Mouse (Mus musculus): ENCODE data around the gene Babam1. TPM values are rescaled to one million over a fixed set of nuclear protein-coding genes. Genes with fewer than 3 reads are reported as not detected.

The Babam1 gene
- polyA plus RNA-seq (2014; fragmentation: Illumina TruSeq; extraction: RNeasy Lipid Tissue Mini Kit (QIAGEN cat#74804); ENCODE audit: low replicate concordance) = 8.0 TPM

DNA sequence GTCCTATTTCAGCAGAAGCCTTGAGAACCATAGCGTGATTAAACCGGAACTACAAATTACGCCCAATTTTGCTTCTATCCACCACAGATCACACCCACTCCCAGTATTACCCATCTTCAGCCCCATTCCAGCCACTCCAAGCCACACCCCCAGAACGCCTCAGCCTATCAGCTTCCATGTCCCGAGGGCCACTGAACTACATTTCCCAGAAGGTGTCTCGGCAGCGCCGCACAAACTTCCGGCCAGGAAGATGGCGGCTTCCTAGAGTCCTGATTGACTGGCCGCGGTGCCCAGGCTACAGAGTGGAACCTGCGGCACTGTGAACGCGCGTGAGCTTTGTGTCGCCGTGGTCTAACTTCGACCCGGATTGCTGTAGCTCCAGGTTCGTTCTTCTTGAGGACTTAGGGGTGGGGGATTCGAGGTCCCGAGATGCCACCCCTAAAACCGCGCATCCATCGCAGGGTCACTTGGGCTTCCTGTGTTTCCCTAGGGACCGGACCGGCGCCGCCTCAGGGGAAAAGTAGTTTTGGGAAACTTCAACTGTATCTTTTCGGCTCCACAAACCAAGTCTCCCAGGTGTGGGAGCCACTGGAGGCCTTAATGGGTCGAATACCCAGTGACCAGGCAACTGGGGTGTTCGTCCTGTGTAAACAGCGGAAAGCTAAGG, at the start of gene Babam1:
Babam1 (plus strand) TSS at position 223 of the 667 bp plus-strand sequence.

DNA sequence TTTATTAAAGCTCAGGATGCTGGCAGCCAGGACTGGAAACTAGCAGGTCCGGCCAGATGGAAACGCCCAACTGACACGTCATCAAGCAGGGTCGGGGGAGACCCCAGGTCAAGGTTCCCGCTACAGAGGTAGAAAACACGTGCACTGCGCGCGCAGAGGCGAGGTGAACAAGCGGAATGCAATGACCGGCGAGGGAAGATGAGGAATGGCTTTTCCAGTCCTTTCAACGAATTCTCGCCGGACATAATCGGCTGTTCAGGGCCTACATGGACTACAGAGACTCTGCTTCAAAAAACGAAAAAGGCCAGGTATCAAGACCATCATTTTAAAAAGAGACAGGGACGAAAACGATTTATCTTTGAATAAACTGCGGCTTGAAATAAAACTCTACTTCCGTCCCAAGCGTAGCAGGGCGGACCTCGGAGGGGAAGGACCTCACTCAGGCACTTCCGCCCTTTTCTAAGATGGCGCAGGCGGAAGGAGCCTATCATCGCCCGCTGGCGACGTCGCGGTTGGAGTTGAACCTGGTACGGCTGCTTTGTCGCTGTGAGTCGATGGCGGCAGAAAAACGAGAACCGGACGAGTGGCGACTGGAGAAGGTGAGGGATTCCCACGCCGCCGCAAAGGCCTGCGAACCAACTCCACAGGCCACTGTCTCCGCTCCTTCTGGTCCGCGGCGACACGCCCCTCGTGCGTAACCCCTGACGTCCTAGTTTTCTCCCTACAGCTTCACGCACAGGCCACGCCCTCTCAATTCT, 29.7 kb upstream of the Babam1 start, which contains the start of gene Use1:
Use1 (plus strand) TSS at position 78 of the 758 bp plus-strand sequence.

DNA sequence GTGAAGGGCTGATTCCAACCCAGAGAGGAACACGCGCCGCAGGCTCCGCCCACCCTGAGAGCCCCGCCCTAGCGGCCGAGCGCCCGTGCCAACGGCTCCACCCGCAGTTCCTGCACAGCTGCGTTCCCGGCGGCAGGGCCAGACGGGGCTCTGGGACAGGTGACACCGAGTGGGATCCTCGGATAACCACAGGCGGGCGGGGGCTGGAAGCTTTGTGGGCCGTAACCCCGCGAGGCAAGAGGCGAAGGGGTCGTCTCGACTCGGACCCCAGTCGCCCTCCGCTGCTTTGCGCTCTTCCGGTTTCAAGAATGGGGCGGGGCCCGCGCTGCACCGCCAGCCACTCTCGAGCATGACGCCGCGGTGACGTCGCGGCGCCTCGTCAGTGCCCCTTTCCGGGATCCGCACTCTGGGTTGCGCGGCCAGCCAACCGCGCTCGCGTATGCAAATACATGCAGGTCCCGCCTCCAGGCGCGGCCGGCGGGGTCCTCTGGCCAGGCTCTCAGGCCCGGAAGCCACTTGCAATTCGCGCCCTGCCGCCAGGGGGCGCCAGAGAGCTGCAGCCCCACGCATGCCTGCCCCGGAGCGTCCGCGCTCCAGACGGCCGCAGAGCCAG, 25.3 kb upstream of the Babam1 start, which contains the start of gene Ocel1:
Ocel1 (plus strand) TSS at position 63 of the 613 bp plus-strand sequence.

DNA sequence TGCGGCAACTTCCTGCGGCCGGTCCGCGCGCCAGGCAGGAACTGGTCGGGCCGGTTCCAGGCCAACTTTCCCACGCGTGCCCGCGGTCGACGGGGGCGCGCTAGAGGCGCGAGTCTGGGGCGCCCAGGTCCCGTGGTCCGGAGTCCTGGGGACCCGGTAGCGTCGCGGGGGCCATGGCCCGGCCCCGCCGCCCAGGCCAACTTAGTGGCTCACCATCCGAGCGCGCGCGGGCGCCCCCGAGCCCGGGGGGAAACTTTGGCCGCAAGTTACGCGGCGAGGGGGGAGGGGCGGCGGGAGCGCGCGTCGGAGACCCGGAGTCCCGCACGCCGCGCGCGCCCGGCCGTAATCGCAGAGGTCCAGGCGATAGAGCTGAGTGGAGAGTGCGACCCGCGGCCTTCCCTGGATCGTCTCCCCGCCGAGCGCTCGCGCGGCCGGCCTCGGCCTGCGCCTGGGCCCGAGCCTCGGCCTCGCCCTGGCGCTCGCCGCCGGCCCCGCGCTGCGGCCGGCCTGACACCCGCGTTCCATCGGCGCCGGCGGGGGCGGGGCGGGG, 15.2 kb upstream of the Babam1 start, which contains the start of gene Nr2f6:
Nr2f6 (minus strand) TSS at position 540 of the 550 bp plus-strand sequence.

DNA sequence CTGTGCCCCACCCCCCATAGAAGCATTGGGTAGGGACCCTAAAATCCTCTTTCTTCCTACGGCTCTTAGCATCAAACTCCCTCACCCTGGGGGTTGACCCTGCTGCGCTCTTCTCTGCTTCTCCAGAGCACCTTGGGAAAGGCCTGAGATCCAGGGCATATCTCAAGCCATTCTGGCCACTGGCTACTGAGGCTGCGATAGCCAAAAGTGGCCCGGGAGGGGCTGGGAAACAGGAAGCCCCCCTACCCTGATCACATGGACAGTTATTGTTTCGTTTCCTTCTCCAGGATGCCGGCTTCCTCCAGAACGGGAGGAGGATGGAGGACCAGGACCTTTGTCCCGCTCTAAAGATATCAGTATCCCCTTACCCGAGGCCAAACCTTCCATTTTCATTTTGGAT, 1.0 kb upstream of the Babam1 start, which contains the start of gene Ushbp1:
Ushbp1 (minus strand) TSS at position 174 of the 400 bp plus-strand sequence.

DNA sequence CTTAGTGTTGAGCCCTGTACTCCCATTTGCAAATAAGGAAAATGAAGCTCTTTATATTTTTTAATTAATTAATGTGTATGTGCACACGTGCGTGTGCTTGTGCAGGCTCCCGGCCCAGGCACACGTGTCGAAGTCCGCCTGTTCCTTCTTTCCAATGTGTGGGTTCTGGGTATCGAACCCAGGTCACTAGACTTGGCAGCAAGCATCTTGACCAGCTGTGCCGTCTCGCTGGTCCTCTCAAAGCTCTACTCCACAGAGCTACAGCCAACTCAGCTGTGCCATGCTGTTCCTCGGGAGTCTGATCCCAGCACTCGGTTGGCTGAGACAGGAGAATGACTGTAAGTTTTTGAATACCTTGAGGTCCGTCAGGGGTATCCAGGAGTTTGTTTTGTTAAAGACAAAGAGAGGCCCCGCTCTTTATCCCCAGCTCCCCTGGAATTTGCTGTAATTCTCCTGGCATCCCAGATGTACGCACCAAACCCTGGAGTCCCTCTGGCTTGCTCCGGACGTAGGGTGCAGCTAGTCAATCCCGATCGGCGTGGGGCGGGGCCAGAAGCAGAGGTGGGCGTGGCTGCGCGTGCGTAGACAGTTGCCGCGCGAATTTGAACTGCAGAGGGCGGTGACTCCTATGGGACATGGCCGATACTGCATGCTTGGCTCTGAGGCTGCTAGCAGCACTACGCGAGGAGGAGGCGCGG, 8.9 kb downstream of the Babam1 start, which contains the start of gene Ankle1:
Ankle1 (plus strand) TSS at position 610 of the 698 bp plus-strand sequence.

Other genes starting within 250 kb of the Babam1 start
- gene Myo9b, start 124.1 kb upstream of the Babam1 start, polyA plus RNA-seq (2014; fragmentation: Illumina TruSeq; extraction: RNeasy Lipid Tissue Mini Kit (QIAGEN cat#74804); ENCODE audit: low replicate concordance) = 1.4 TPM
- gene Haus8, start 123.9 kb upstream of the Babam1 start, polyA plus RNA-seq (2014; fragmentation: Illumina TruSeq; extraction: RNeasy Lipid Tissue Mini Kit (QIAGEN cat#74804); ENCODE audit: low replicate concordance) = 1.0 TPM
- gene Use1, start 30.0 kb upstream of the Babam1 start, polyA plus RNA-seq (2014; fragmentation: Illumina TruSeq; extraction: RNeasy Lipid Tissue Mini Kit (QIAGEN cat#74804); ENCODE audit: low replicate concordance) = 0.78 TPM
- gene Ocel1, start 25.6 kb upstream of the Babam1 start, polyA plus RNA-seq (2014; fragmentation: Illumina TruSeq; extraction: RNeasy Lipid Tissue Mini Kit (QIAGEN cat#74804); ENCODE audit: low replicate concordance) = 1.7 TPM
- gene Nr2f6, start 14.9 kb upstream of the Babam1 start, polyA plus RNA-seq (2014; fragmentation: Illumina TruSeq; extraction: RNeasy Lipid Tissue Mini Kit (QIAGEN cat#74804); ENCODE audit: low replicate concordance) = 1.4 TPM
- 0.63 TPM for gene Ushbp1, start 1.1 kb upstream of the Babam1 start, polyA plus RNA-seq (2014; fragmentation: Illumina TruSeq; extraction: RNeasy Lipid Tissue Mini Kit (QIAGEN cat#74804); ENCODE audit: low replicate concordance)
- 2.5 TPM for gene Ankle1, start 9.1 kb downstream of the Babam1 start, polyA plus RNA-seq (2014; fragmentation: Illumina TruSeq; extraction: RNeasy Lipid Tissue Mini Kit (QIAGEN cat#74804); ENCODE audit: low replicate concordance)
- gene Abhd8, start 66.8 kb downstream of the Babam1 start, polyA plus RNA-seq (2014; fragmentation: Illumina TruSeq; extraction: RNeasy Lipid Tissue Mini Kit (QIAGEN cat#74804); ENCODE audit: low replicate concordance) = not detected
- 9.5 TPM for gene Mrpl34, start 68.1 kb downstream of the Babam1 start, polyA plus RNA-seq (2014; fragmentation: Illumina TruSeq; extraction: RNeasy Lipid Tissue Mini Kit (QIAGEN cat#74804); ENCODE audit: low replicate concordance)
- gene Dda1, start 72.3 kb downstream of the Babam1 start, polyA plus RNA-seq (2014; fragmentation: Illumina TruSeq; extraction: RNeasy Lipid Tissue Mini Kit (QIAGEN cat#74804); ENCODE audit: low replicate concordance) = 2.4 TPM
- 1.2 TPM for gene Ano8, start 89.1 kb downstream of the Babam1 start, polyA plus RNA-seq (2014; fragmentation: Illumina TruSeq; extraction: RNeasy Lipid Tissue Mini Kit (QIAGEN cat#74804); ENCODE audit: low replicate concordance)
- gene Gtpbp3, start 91.2 kb downstream of the Babam1 start, polyA plus RNA-seq (2014; fragmentation: Illumina TruSeq; extraction: RNeasy Lipid Tissue Mini Kit (QIAGEN cat#74804); ENCODE audit: low replicate concordance) = 1.7 TPM
- gene Plvap, start 114.9 kb downstream of the Babam1 start, polyA plus RNA-seq (2014; fragmentation: Illumina TruSeq; extraction: RNeasy Lipid Tissue Mini Kit (QIAGEN cat#74804); ENCODE audit: low replicate concordance) = 1.4 TPM
- not detected for gene Ccdc194, start 128.8 kb downstream of the Babam1 start, polyA plus RNA-seq (2014; fragmentation: Illumina TruSeq; extraction: RNeasy Lipid Tissue Mini Kit (QIAGEN cat#74804); ENCODE audit: low replicate concordance)
- gene Bst2, start 140.6 kb downstream of the Babam1 start, polyA plus RNA-seq (2014; fragmentation: Illumina TruSeq; extraction: RNeasy Lipid Tissue Mini Kit (QIAGEN cat#74804); ENCODE audit: low replicate concordance) = 0.82 TPM
- 2.9 TPM for gene Mvb12a, start 146.1 kb downstream of the Babam1 start, polyA plus RNA-seq (2014; fragmentation: Illumina TruSeq; extraction: RNeasy Lipid Tissue Mini Kit (QIAGEN cat#74804); ENCODE audit: low replicate concordance)
- not detected for gene Tmem221, start 162.0 kb downstream of the Babam1 start, polyA plus RNA-seq (2014; fragmentation: Illumina TruSeq; extraction: RNeasy Lipid Tissue Mini Kit (QIAGEN cat#74804); ENCODE audit: low replicate concordance)
- not detected for gene Nxnl1, start 169.7 kb downstream of the Babam1 start, polyA plus RNA-seq (2014; fragmentation: Illumina TruSeq; extraction: RNeasy Lipid Tissue Mini Kit (QIAGEN cat#74804); ENCODE audit: low replicate concordance)
- gene Slc27a1, start 172.0 kb downstream of the Babam1 start, polyA plus RNA-seq (2014; fragmentation: Illumina TruSeq; extraction: RNeasy Lipid Tissue Mini Kit (QIAGEN cat#74804); ENCODE audit: low replicate concordance) = 0.41 TPM
- 0.59 TPM for gene Pgls, start 195.3 kb downstream of the Babam1 start, polyA plus RNA-seq (2014; fragmentation: Illumina TruSeq; extraction: RNeasy Lipid Tissue Mini Kit (QIAGEN cat#74804); ENCODE audit: low replicate concordance)
- 1.0 TPM for gene Fam129c, start 200.8 kb downstream of the Babam1 start, polyA plus RNA-seq (2014; fragmentation: Illumina TruSeq; extraction: RNeasy Lipid Tissue Mini Kit (QIAGEN cat#74804); ENCODE audit: low replicate concordance)
- 26.0 TPM for gene Colgalt1, start 214.1 kb downstream of the Babam1 start, polyA plus RNA-seq (2014; fragmentation: Illumina TruSeq; extraction: RNeasy Lipid Tissue Mini Kit (QIAGEN cat#74804); ENCODE audit: low replicate concordance)